Mouse (Mus musculus) hindbrain, embryonic 10.5 days (tissue): Measurements from ENCODE around the gene Tmem8. TPM values are rescaled to one million over a fixed set of nuclear protein-coding genes. Genes with fewer than 3 reads are reported as not detected.

Experiments used
- DNase-seq: peaks from one replicate; pipeline ENCODE4 v3.0.0-alpha.2; 2017; ENCODE audit warnings: low spot score
- H3K27ac ChIP-seq: fragments of 300-500 bp; sonication (generic); 2 replicates; pipeline ENCODE4 v1.5.1; 2016; ENCODE audit warnings: mild to moderate bottlenecking, moderate library complexity
- H3K27me3 ChIP-seq: fragments of 300-500 bp; sonication (generic); 2 replicates; pipeline ENCODE4 v1.6.1; 2016; ENCODE audit warnings: mild to moderate bottlenecking; ENCODE audit not compliant: poor library complexity, insufficient read depth, severe bottlenecking
- H3K36me3 ChIP-seq: fragments of 300-500 bp; sonication (generic); 2 replicates; pipeline ENCODE4 v1.6.1; 2016; ENCODE audit warnings: mild to moderate bottlenecking, moderate library complexity
- H3K4me1 ChIP-seq: fragments of 300-500 bp; sonication (generic); replicated peaks from 2 replicates; pipeline ENCODE4 v1.6.1; 2016; ENCODE audit warnings: mild to moderate bottlenecking
- H3K4me3 ChIP-seq: fragments of 300-500 bp; sonication (generic); 2 replicates; pipeline ENCODE4 v1.5.1; 2016; ENCODE audit warnings: mild to moderate bottlenecking, moderate library complexity
- H3K9me3 ChIP-seq: fragments of 300-500 bp; sonication (generic); 2 replicates; pipeline ENCODE4 v1.6.1; 2016; ENCODE audit warnings: mild to moderate bottlenecking, moderate library complexity
- WGBS: fragments of 180-500 bp; shearing (Covaris S2); methylation state at CpG from one replicate; pipeline ENCODE4 v1.1.7; 2016; 5-methylcytosine and 5-hydroxymethylcytosine counted together
- polyA plus RNA-seq: library from polyadenylated mRNA; unstranded; fragments of >200 nt; fragmentation: Nextera tagmentation; extraction: Ambion mirVana; gene quantifications from 2 replicates; pipeline ENCODE4 v1.2.1, GENCODE M21; 2016

The Tmem8 gene
- polyA plus RNA-seq, 1 experiment from 2014 or later = 1.9 TPM

- Histone ChIP-seq H3K27me3 (no peaks in the 10 kb centered on the region; the same call in 1 of the 2 replicates), H3K36me3 (peaks cover 24% of the 10 kb centered on the region), H3K9me3 (no peaks in the 10 kb centered on the region), H3K27ac (peak overlapping the region; percentile 95), H3K4me1 (peaks cover 30% of the 10 kb centered on the region), H3K4me3 (0 out of 2 replicates have a peak overlapping the region, but pooled peaks have one; percentile 96)
- WGBS = 92% methylated on average over 11 of the region's 11 CpGs
- no peak for DNase-seq
Observed at GRCm38 (mm10) chr17:26137106-26137750, 24.1 kb downstream of the Tmem8 start.

GRCm38 (mm10) chr17:26137751-26138130 lies 24.6 kb downstream of the Tmem8 start:
- peak overlapping the region; percentile 95 for H3K27ac ChIP-seq
- WGBS = 76% methylated on average over 2 of the region's 2 CpGs
- peaks cover 24% of the 10 kb centered on the region for H3K36me3 ChIP-seq
- no peaks in the 10 kb centered on the region; the same call in 1 of the 2 replicates for H3K27me3 ChIP-seq
- H3K4me1 ChIP-seq = peaks cover 30% of the 10 kb centered on the region
- no peak for DNase-seq
- H3K9me3 ChIP-seq = no peaks in the 10 kb centered on the region
- peak overlapping the region; percentile 96 for H3K4me3 ChIP-seq

GRCm38 (mm10) chr17:26138239-26138836 lies 25.2 kb downstream of the Tmem8 start, which contains the start of gene Axin1:
Axin1 (plus strand) TSS chr17:26138688.
- peak; percentile 98 for DNase-seq
- peaks cover 25% of the 10 kb centered on the region for H3K36me3 ChIP-seq
- peaks cover 30% of the 10 kb centered on the region for H3K4me1 ChIP-seq
- H3K9me3 ChIP-seq = no peaks in the 10 kb centered on the region
- 1% methylated on average over 42 of the region's 42 CpGs for WGBS
- H3K4me3 ChIP-seq = peak within 1 kb of the TSS; percentile 96
- H3K27ac ChIP-seq = peak within 1 kb of the TSS; percentile 95
- no peaks in the 10 kb centered on the region; the same call in 1 of the 2 replicates for H3K27me3 ChIP-seq

GRCm38 (mm10) chr17:26138901-26139381 lies 25.8 kb downstream of the Tmem8 start:
- H3K27ac ChIP-seq = peak overlapping the region; percentile 95
- peaks cover 27% of the 10 kb centered on the region for H3K36me3 ChIP-seq
- no peaks in the 10 kb centered on the region; the same call in 1 of the 2 replicates for H3K27me3 ChIP-seq
- H3K4me1 ChIP-seq = peaks cover 30% of the 10 kb centered on the region
- no peak for DNase-seq
- peak overlapping the region; percentile 96 for H3K4me3 ChIP-seq
- under 1% methylated on average over 58 of the region's 58 CpGs for WGBS
- H3K9me3 ChIP-seq = no peaks in the 10 kb centered on the region

- Histone ChIP-seq H3K4me3 (no peak overlapping the region), H3K4me1 (peaks cover 27% of the 10 kb centered on the region), H3K27me3 (no peaks in the 10 kb centered on the region), H3K36me3 (peaks cover 61% of the 10 kb centered on the region), H3K27ac (no peak overlapping the region), H3K9me3 (no peaks in the 10 kb centered on the region)
- 93% methylated on average over 4 of the region's 4 CpGs for WGBS
- no peak for DNase-seq
Observed at GRCm38 (mm10) chr17:26142796-26143195, 29.7 kb downstream of the Tmem8 start.

- Histone ChIP-seq H3K27ac (no peak overlapping the region), H3K36me3 (peaks cover 67% of the 10 kb centered on the region)
Observed at GRCm38 (mm10) chr17:26143386-26143785, 30.3 kb downstream of the Tmem8 start.

GRCm38 (mm10) chr17:26149056-26149455 lies 36.0 kb downstream of the Tmem8 start:
- WGBS = 83% methylated on average over 2 of the region's 2 CpGs
- H3K4me1 ChIP-seq = no peaks in the 10 kb centered on the region
- no peak overlapping the region for H3K4me3 ChIP-seq
- no peaks in the 10 kb centered on the region for H3K27me3 ChIP-seq
- peaks cover 97% of the 10 kb centered on the region for H3K36me3 ChIP-seq
- H3K9me3 ChIP-seq = peaks cover 9% of the 10 kb centered on the region; the same call in 1 of the 2 replicates
- DNase-seq = no peak
- H3K27ac ChIP-seq = no peak overlapping the region

More at GRCm38 (mm10) chr17:26143386-26143785, 30.3 kb downstream of the Tmem8 start:
- Histone ChIP-seq H3K4me1 (peaks cover 22% of the 10 kb centered on the region), H3K4me3 (no peak overlapping the region), H3K27me3 (no peaks in the 10 kb centered on the region), H3K9me3 (no peaks in the 10 kb centered on the region)
- WGBS = 95% methylated on average over 5 of the region's 5 CpGs
- no peak for DNase-seq

GRCm38 (mm10) chr17:26151886-26152630 lies 39.0 kb downstream of the Tmem8 start:
- H3K27me3 ChIP-seq = no peaks in the 10 kb centered on the region
- peaks cover 87% of the 10 kb centered on the region for H3K36me3 ChIP-seq
- peaks cover 9% of the 10 kb centered on the region; the same call in 1 of the 2 replicates for H3K9me3 ChIP-seq
- no peaks in the 10 kb centered on the region for H3K4me1 ChIP-seq
- H3K4me3 ChIP-seq = no peak overlapping the region
- 93% methylated on average over 2 of the region's 2 CpGs for WGBS
- no peak for DNase-seq
- H3K27ac ChIP-seq = no peak overlapping the region

- H3K4me1 ChIP-seq = no peaks in the 10 kb centered on the region; the same call in 1 of the 2 replicates
- H3K4me3 ChIP-seq = no peak overlapping the region
- H3K27ac ChIP-seq = no peak overlapping the region
- H3K27me3 ChIP-seq = no peaks in the 10 kb centered on the region
- peaks cover 37% of the 10 kb centered on the region for H3K36me3 ChIP-seq
- 91% methylated on average over 1 of the region's 1 CpGs for WGBS
- DNase-seq = no peak
- H3K9me3 ChIP-seq = no peaks in the 10 kb centered on the region
Observed at GRCm38 (mm10) chr17:26162736-26163135, 49.6 kb downstream of the Tmem8 start.

- Histone ChIP-seq H3K27ac (no peak overlapping the region), H3K9me3 (no peaks in the 10 kb centered on the region)
- 91% methylated on average over 2 of the region's 2 CpGs for WGBS
Observed at GRCm38 (mm10) chr17:26168039-26168438, 54.9 kb downstream of the Tmem8 start.

More at GRCm38 (mm10) chr17:26168039-26168438, 54.9 kb downstream of the Tmem8 start:
- no peaks in the 10 kb centered on the region; the same call in 1 of the 2 replicates for H3K4me1 ChIP-seq
- DNase-seq = no peak
- peaks cover 46% of the 10 kb centered on the region for H3K36me3 ChIP-seq
- no peaks in the 10 kb centered on the region for H3K27me3 ChIP-seq
- no peak overlapping the region for H3K4me3 ChIP-seq
